Mouse (Mus musculus): ENCODE results near the gene Olfr159.
A peak's percentile ranks its signal among the peaks of the same experiment; 100 is the strongest.
"Not testable (repeated sequence)": the region's sequence is repeated elsewhere in the genome, so short reads cannot be mapped to it uniquely, and the experiment has no call there.

The Olfr159 gene

DNA sequence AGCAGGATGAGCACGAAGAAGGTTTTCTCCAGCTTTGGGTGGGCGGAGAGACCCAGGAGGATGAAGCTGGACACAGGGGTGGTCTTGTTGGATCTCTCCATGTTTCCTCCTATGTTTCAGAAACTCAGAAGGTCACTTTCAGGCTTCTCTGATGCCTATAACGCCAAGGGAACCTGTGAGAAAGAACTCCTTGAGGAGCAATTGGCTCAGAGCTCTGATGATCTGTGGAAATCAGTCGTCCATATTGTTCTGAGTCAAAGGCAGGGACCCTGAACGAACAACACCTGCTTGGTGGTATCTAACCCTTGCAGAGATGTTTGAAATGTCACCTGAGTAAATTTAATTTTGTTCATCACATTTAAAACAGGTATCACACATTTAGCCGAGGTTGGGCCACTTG lies at the start of gene Olfr159:
Gene Olfr159, minus strand, starts transcription at position 101 of the 400 bp plus-strand sequence.
- no peak for DNase-seq

DNA sequence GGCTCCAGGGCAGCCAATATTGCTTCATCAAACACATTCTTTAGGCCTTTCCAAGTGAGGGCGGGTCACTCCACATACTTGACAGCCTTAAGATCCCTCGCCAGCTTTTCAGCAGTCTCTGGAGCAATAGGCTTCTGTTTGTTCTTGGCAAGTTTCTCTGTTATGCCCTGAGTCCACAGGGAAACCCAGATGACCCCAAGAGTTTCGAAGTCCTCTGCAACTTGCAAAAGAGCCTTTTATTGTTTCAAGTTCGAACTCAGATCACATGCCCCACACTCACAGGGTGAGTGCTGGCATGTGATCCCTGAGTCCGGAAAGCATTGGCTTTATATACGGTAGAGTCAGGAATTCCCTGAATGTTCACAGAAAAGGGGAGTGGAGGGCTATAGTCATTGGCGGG lies 28.1 kb upstream of the Olfr159 start:
- no peak for DNase-seq

DNA sequence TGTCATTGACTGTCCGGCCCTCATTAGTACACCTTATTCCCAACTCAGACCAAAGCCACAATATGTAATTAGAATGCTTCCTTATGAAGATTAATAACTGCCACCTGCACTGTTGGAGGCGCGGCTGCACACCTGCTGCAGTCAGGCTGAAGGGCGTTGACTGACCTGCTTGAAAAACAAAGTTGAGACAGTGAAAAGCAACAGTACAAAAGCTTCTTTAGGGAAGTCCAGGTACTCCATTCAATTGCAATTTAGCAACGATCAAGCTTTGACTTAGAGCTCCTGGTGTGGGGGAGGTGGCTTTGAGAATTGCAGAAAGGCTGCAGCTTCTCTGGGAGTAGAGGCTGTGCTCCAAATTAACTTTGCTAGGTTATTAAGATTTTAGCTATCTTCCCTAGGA lies 25.0 kb upstream of the Olfr159 start:
- DNase-seq: not testable (repeated sequence)

DNA sequence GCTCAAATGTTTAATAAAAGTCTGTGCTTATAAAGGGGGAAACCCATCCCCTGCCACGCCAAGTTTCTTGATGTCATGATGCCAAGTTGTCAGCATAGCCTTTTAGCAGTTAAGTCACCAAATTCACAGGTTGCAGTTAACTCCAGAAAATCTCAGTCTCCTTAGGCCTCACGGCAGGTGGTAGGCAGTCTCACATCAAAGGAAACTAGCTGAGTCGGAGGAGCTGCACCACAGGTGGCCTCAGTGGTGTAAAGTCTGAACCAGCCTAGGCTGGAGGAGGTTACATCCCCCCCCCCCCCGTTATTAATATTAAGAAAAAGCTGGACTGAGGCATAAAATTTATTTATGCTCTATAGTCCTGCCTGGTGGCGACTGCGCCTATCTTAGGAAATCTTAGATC lies 24.5 kb upstream of the Olfr159 start:
- DNase-seq: no peak

DNA sequence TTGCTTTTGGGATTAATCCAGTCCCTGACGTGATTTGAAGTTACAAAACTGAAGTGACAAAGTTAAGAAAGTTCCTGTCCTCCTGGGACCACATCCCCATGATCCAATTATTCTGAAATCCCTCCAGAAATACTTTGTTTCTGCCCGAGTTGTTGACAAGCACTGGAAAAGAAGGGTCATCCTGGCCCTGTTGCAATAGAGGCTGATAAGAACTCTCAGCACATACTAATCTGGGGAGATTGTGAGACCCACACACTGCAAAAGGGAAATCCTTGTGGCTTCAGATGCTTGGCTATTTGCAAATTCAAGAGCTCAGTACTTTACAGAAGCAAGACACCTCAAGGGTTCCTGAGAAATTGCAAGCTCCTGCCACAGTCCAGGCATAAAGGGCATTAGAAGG lies 1.5 kb upstream of the Olfr159 start:
- no peak for DNase-seq

DNA sequence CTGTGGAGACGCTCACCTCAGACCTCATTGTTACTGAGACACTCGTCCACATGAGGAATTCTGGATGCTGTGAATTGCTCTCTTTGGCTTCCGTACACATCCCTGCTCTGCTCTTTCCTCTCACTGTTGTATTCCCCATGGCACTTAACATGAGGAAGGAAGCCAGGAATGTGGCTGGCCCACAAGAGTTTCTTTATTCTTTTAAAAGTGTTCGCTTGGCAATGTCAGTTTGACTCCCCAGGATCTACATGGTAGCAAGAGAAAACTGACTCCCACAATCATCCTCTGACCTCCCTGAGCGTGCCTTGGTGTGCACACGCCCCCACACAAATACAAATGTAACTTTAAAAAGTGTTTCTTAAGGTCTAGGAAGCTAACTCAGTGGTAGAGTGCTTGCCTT lies 817 bp upstream of the Olfr159 start:
- DNase-seq: no peak

DNA sequence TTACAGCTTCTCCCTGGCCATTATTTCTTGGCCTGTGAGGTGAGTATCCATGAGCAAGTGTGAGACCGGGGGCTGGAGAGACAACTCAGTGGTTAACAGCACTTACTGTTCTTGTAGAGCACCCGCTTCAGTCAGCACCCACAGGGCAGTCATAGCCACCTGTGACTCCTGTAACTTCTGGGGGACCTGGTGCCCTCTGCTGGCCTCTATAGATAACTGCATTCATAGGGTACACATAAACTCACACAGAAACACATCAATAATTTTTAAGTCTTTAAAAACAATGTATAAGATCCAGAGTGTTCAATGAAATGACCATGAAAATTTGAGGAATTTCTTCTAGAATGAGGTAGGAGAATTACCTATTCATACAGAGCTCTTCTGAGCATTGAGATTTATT lies 1.4 kb downstream of the Olfr159 start:
- no peak for DNase-seq

DNA sequence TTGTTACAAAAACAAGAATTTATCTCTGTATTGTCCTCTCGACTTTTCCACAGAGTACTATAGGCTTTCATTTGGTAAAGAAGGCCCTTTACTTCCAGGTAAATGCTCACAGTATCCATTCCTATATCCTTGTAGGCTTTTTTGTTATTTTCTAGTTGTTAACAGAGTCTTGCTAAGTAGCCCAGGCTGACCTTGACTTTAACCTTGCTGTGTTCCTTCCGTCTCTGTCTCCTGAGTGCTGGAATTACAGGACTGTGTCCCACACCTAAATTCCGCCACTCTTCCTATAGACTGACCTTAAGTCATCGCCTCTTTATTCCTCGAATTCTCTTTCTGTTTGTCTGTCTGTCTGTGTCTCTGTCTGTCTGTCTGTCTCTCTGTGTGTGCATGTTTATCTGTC lies 2.5 kb downstream of the Olfr159 start:
- no peak for DNase-seq

DNA sequence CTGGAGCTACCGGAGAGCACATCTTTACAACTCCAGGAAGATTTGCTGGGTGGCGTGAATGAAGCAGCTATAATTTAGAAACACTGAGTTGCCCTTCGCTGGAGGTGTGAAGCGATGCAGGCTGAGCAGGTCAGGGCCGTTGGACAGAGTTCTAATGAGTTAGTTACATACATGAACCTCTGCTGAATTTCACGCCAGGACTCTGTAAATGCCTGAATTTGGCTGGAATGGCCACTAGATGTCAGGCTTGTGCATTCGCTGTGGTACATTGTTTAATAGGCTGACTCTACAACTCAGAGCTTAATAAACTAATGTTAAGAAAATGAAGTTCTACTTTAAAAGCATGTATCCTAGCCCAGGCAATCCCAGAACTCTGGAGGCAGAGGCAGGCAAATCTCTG lies 7.4 kb downstream of the Olfr159 start:
- DNase-seq: peak; percentile 77

DNA sequence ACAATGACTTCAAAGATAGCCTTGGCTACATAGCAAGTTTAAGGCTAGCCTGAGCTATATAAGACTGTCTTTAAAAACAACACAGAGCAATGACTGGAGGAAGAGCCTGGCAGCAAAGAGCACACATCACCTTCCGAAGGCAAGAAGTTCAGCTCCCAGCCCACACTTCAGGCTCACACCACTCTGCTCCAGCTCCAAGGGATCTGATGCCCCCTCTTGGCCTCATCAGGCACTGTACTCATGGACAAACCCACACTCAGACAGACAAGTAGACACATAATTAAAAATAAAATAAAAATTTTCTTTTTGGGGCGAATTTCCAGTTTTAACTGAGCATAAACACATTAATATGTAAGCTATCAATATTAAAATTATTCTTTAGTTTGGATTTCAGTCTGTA lies 9.5 kb downstream of the Olfr159 start:
- no peak for DNase-seq

DNA sequence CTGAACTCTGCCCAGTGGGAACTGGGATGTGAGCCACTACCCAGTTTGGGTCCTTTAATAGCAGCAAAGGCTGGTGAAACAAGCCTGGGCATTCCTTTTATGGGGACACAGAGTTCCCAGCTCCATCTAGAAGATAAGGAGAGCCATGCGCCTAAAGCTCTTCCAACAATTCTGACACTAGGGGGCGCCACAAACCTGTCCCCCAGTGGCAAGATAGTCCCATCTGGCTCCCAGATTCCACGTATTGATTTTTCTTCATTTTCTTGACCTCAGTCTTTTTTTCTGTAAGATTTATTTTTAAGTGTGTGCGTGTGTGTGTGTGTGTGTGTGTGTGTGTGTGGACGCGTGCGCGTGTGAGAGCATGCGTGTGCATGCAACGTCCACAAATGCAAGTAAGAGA lies 10.3 kb downstream of the Olfr159 start:
- peak; percentile 63 for DNase-seq

DNA sequence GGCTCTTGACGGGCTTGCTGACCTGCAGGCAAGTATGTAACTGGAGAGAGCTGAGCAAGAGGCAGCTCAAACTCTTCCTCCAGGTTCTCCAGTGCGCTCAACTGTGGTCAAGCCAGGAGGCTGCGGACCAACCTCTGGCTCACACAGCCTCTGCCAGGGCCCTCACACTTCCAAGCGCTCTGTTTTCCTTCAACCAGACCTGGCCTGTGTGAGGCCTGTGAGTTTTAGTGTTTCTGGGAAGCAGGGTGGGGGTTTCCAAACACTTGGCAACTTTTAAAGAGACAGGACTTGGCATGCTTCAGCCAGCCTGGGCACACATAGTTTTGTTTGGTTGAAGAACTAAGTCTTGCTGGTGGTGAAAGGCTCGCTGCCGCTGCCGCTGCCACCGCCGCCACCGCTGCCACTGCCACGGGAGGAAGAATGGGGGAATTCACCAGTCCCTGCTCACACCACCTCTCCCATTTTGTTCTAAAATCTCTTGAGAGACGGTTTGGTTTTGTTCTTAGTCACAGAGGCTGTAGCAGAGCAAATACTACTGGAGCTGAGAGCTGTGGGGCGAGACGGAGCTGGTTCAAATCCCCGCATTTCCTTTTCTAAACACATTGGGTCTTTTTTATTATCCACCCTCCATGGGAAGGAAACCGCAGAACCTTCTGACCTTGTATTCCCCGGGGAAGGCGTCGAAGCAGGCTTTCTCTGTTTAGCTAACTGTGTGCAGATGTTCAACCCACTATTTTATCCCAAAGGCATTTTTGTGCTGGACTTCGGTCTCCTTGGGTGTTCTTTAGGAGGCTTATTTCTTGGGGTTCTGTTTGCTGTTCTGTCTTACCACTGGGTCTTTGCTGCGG lies 11.0 kb downstream of the Olfr159 start:
- peak; percentile 70 for DNase-seq

DNA sequence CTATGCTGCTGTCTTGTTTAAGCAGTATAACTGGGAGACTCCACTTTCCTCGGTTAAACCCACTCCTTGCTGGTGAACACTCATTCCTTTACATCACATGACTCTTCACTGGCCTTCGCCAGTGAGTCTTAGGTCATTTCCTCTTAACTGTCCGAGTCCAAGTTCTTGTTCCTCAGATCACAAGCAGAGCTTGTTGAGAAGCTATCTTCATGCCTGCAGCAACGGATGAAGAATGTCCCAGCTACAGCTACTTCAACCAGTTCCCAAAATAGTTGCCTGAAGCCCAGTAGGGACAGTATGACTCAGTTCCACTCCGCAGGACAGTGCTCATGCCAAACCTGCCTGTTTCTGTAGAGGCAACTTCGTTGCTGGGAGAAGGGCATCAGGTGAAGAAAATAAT lies 13.6 kb downstream of the Olfr159 start:
- DNase-seq: no peak

DNA sequence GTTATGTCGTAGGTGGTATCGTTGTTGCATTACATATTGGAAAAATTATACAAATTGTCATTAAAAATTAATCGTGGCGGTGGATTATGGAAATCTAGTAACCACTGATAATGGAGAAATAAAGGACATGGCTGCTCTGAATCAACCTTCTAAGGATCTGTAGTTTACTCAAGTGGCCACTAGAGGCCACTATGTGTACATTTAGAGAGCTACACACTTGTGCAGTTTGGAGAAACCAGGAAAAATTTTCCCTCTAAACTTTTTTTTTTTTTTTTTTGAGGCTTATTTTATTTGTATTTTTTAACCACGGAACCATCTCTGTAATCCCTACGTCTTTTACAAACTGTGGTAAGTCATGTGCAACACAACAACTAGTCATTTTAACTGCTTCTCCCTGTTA lies 25.6 kb downstream of the Olfr159 start:
- no peak for DNase-seq

DNA sequence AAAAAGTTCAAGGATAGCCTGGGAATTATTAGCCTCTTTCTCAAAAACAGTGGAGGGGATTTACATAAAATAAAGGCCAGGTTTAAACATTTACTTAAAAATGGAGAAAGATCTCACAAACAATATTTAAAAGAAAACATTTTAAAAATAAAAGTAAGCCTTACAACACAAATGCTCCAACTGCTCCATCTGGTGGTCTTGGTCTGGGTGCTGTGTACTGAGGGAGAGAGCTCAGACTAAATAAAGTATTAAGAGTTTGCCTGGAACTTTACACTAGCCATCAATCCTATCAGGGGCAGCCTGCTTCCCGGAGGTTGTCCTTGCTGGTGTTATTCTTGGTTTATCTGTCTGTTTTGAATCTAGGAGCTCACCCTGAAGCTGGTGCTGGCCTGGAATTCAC lies 27.7 kb downstream of the Olfr159 start:
- DNase-seq: peak; percentile 62

DNA sequence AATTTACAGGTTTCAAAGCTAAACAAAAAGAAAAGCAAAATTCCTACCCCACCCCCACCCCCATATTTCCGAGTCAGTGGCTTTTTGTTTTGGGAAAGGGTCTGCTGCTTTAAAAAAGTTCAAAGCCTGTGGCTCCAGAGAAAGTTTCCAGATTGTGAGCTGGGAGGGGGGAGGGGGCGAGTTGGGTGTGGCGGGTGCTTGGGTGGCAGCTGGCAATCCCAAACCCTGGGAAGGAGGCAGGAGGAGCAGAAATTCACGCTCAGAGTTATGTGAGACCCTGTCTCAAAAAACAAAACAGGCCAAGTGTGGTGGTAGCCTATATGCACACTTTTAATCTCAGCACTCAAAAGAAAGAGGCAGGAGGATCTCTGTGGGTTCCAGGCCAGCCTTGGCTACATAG lies 28.2 kb downstream of the Olfr159 start:
- no peak for DNase-seq

DNA sequence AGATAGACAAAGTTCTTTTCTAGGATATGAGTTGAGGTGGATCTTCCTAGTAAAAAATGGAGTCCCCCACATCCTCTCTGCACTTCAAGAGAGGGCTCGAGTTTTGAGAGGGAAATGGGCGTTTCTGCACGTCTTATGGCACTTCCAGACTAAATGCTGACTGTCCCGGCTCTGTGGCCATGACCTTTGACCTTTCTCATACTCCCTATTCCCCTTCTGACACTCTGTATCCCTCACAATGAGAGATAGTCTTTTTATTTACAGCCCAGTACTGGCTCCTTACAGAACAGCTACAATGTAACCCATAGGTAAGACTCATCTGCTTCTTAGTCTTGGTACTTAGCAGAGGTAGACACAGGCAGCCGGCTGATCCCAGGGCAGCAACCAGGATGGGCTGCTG lies 29.3 kb downstream of the Olfr159 start:
- no peak for DNase-seq

DNA sequence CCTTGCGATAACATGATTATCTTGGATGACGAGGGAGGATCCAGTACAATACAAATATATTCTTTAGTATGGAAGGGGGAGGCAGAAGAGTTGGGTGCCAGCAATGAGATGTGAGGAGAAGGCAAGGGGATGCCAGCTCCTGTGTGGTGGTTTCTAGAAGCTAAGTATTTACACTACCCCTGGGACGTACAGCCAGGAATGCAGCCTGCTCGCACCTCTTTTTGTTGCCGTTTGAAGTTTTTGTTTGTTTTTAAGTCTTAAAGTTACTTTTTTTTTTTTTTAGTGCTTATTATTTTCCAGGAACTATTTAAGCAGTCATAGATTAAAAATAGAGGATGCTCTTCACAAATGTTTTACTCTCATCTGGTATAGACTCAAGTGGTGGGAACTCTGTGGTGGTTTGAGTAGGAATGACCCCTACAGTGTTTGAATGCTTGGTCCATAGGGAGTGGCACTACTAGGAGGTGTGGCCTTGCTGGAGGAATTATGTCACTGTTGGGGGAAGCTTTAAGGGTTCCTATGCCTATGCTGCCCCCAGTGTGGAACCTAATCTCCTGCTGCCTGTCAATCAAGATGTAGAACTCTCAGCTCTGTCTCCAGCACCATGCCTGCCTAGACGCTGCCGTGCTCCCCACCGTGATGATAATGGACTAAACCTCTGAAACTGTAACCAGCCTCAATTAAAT lies 31.7 kb downstream of the Olfr159 start:
- DNase-seq: no peak

DNA sequence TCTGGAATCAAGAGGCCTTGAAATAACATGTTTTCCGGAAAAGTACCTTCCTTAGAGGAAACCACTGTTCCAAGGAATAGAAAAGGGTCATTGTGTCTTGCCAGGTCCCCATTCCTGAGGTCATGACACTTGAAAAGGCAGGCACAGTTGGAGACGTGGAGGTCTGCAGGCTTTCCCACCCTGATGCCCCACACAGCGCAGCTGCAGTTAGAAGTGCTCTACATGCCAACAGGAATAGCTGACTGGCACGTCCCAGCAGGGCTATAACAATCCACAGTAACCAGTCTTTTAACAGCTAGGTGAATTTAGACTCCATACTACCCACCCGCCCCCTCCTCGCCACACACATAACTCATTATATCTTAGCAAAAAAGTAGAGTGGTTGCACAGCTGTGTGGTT lies 33.7 kb downstream of the Olfr159 start:
- DNase-seq: no peak

DNA sequence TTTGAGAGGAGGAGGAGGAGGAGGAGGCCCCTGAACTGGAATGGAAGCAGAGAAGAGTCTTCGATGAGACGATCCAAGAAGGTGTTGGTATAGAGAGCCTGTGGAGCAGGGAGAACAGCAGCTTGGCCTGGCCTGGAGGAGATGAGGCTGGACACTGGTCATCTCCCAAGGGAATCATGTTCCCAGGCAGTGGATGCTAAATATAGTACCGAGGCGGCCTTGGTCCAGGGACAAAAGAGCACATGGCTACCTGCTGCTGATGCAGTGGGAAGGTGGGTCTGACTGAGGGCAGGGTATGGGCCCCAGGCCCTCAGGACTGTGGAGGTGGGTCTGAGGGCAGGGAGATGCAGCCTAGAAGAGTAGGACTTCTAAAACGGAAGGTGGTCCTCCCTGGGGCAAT lies 37.6 kb downstream of the Olfr159 start:
- DNase-seq: no peak

DNA sequence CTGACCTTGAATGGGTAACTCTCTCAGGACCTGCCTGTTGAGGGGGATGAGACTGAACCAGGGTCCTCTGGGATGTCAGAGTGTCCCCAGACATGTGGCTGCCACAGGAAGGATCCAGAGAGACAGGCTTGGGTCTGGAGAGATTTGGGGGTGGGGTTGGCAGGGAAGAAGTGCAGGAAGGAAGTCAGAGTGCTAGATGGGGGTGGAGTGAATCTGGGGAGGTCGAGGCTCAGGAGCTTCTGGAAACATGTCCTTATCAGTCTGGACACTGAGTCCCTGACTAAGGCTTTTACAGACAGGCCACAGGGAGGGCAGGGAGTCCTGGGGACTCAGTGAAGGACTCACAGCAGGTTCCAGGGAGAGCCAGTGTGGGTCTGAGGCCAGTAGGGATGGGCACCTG lies 38.6 kb downstream of the Olfr159 start:
- DNase-seq: no peak

DNA sequence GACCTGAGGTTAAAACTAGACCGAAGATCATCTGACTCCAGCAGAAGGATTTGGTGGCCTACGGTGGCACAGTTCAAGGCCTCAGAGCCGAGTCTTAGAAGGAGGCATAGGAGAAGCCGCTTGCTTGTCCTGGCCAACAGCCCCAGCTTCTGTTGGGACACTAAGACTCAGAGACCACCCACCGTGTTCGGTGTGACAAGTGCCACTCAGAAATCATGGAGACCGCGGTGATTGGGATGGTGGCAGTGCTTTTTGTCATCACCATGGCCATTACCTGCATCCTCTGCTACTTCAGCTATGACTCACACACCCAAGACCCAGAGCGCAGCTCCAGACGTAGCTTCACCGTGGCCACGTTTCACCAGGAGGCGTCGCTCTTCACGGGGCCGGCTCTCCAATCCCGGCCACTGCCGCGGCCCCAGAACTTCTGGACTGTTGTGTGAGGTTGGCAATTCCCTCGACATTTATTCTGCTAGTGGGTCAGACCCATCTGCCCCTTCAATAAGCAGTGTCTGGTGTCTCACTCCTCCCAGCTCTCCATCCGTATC lies 40.0 kb downstream of the Olfr159 start:
- no peak for DNase-seq

DNA sequence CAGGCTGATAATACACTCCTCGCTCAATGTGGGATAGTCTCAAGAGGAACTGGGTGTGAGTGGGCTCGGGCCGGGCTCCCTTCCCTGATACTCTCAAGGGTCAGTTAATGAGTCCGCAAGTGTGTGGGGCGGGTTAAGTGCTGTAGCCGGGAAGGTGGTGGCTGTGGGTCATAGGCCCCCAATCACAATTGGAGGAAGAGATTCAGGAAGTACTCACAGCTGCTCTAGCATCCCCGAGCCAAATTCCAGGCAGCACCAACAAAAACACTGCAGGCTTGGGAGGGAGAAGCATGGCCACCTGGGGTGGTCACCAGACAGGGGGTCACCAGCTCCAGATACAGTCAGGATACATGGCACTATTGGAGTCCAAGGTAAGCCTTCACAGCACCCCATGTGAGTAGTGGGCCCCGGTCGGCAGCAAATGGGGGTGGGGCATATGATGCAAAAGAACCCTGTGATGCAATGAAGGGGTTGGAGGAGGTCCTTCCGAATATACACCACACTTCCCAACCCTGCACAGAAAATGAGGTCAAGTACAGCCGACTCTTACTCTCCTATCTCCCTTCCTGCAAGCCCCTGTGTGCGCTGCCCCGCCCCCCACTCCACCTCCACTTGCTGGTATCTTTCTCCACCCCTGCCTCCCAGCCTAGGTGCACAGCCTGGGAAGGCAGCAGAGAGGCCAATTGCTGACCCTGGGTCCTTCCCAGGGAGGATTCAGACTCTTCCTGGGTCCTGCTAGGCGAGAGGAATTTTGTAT lies 40.8 kb downstream of the Olfr159 start, which contains the start of gene Spaar:
Gene Spaar, plus strand, starts transcription at position 241 of the 757 bp plus-strand sequence.
- DNase-seq: peak; percentile 74

All from kidney, postnatal 10 days (tissue).